Mouse (Mus musculus) ES-Bruce4 (cell line): Measurements from ENCODE around the gene Pdcd6.

Experiments
- CTCF ChIP-seq: IDR thresholded peaks from one replicate; pipeline ENCODE4 v1.8.1; 2011; ENCODE audit warnings: low read depth, low read length
- EP300 ChIP-seq: IDR thresholded peaks from 2 replicates; pipeline ENCODE4 v1.6.1; 2011; ENCODE audit warnings: low read depth, low read length; ENCODE audit not compliant: insufficient read depth

DNA sequence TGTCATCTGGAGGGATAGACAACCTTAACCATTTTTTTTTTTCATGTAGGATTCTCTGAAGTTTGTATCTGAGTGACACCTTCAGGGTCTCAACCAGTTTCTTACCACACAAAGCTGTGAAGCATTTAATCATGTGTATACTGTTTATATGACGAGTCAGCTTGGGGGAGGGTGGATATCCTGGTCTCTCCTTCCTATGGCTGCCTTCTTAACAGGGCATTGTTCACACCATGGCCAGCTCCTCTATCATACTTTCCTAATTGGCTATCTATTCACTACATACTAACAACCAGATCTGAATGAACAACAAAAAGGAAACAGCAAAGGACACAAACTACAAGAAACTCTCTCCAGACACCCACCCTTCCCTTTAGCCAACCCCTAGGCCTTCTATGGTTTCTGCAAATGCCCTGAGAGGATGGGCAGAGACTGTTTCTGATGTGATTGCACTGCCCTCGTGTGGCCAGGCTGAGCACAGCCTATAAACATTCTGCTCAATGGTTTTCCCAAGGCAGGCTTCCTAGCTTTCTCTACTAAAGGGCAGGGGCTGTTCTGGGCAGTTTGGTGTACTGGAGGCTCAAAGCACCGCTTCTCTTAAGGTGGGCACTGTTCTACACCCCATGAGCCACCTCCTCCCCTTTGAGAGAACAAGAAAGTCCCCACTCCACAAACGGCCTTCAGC, 16.3 kb downstream of the Pdcd6 start:
- TF ChIP-seq CTCF (peak; percentile 97), EP300 (no peak)
